Mouse (Mus musculus) kidney, adult 2 months (tissue): ENCODE data around the gene Pde6g.
A peak's percentile ranks its signal among the peaks of the same experiment; 100 is the strongest.

ENCODE experiments used
- CTCF ChIP-seq: fragments of 200-500 bp; conservative IDR thresholded peaks from 2 replicates; pipeline ENCODE4 v1.5.1; 2011; ENCODE audit warnings: low read depth, mild to moderate bottlenecking, control low read depth, low read length, moderate library complexity, mixed read lengths; ENCODE audit not compliant: insufficient read depth, insufficient read length
- POLR2A ChIP-seq: fragments of 200-500 bp; IDR thresholded peaks from one replicate; pipeline ENCODE4 v1.6.1; 2011; ENCODE audit warnings: low read depth, low read length, control low read depth

- TF ChIP-seq POLR2A, result no peak
- TF ChIP-seq CTCF, result peak; percentile 55
These were observed 39.0 kb upstream of the Pde6g start for GRCm38 (mm10) chr11:120492024-120492877.
